Mouse (Mus musculus) adrenal gland, adult 8-10 months (tissue): ENCODE measurements around the gene Oog3. TPM values are rescaled to one million over a fixed set of nuclear protein-coding genes. Genes with fewer than 3 reads are reported as not detected.

Source experiments
- DNase-seq: peaks from one replicate; pipeline ENCODE4 v3.0.0; 2022
- total RNA-seq, 4 experiments: library from RNA; stranded (reverse); gene quantifications; 2 replicates each; pipeline ENCODE4 v1.2.4; 2022

Gene Oog3
- total RNA-seq: not detected

DNA sequence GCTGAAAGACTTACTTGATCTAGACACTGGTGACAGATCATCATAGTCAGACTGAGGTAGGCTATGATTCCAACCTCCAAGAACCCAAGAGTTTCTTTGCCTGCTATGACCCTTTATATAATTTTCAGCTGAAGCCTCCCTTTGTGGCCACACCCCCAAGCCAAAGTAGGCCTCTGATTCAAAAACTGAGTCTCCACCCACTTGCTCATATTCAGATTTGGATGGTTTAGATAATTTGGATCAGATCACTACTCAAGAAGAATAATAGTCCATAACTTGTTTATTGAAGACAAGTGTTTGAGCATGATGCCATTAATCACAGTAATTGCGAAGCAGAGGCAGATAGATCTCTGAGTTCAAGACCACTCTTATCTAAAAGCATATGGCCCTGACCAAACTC lies at the start of gene Oog3:
TSS of gene Oog3 (minus strand) at position 101 of the 400 bp plus-strand sequence.
- DNase-seq: no peak

DNA sequence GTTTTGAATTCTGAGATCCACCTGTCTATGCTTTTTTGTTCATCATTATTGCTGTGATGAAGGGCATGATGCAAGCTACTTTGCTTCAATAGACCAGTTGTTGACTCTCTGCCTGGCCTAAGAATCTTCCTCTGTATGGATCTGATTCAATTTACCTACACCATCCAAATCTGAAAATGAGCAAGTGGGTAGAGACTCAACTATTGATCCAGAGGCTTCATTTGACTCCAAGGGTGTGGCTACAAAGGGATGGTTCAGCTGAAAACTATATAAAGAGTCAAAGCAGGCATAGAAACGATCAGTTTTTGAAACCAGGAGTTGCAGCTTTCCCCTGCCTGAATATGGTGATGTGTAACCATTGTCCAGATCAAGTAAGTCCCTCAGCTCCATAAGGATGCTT lies 28.0 kb upstream of the Oog3 start, which contains the start of gene Oog2:
TSS of gene Oog2 (plus strand) at position 301 of the 400 bp plus-strand sequence.
- no peak for DNase-seq

Other genes starting within 250 kb of the Oog3 start
- gene Pramef25, start 211.6 kb downstream of the Oog3 start, total RNA-seq: not detected
- not detected for gene Gm13101, start 195.7 kb downstream of the Oog3 start, total RNA-seq
- not detected for gene Pramef17, start 168.3 kb downstream of the Oog3 start, total RNA-seq
- not detected for gene Pramel4, start 103.5 kb downstream of the Oog3 start, total RNA-seq
- gene Gm13102, start 56.2 kb downstream of the Oog3 start, total RNA-seq: not detected
- gene Oog2, start 28.1 kb upstream of the Oog3 start, total RNA-seq: not detected
- gene C87977, start 50.7 kb upstream of the Oog3 start, total RNA-seq: not detected
- gene Pramel5, start 117.8 kb upstream of the Oog3 start, total RNA-seq: not detected
- not detected for gene Gm13128, start 167.6 kb upstream of the Oog3 start, total RNA-seq
- not detected for gene Gm13119, start 195.3 kb upstream of the Oog3 start, total RNA-seq
- gene Pramef20, start 215.3 kb upstream of the Oog3 start, total RNA-seq: not detected
- not detected for gene Pramef12, start 245.8 kb upstream of the Oog3 start, total RNA-seq